Comparison of ENCODE assay signal across 8 mouse cellular contexts in genomic region chr11:82890342-82890762, GRCm38 (mm10). TPM values are rescaled to one million over a fixed set of nuclear protein-coding genes. Genes with fewer than 3 reads are reported as not detected.
A peak's percentile ranks its signal among the peaks of the same experiment; 100 is the strongest.
DNase-seq lines count a peak whose midpoint lies in the region; ATAC-seq lines count a peak whose summit lies in the region.

Gene Rad51d, minus strand, starts transcription at chr11:82890614.

- peak within 1 kb of the TSS; percentile 82 for H3K9ac ChIP-seq in hindbrain, embryonic 16.5 days (ENCODE audit: low read depth, low read length)

- H3K79me2 ChIP-seq in macrophage (ENCODE audit: inconsistent target): no peaks in the 10 kb centered on the region; the same call in 1 of the 2 replicates

- DNase-seq in T-cell, adult 2 months (ENCODE audit: low spot score): peak; percentile 91
- peak; percentile 95 to 96 for DNase-seq in cerebellum, postnatal 36 days
- peak; percentile 94 for DNase-seq in gastrocnemius, adult 18-20 months (ENCODE audit: low spot score)
- DNase-seq in left cerebral cortex, adult 18-20 months (ENCODE audit: low spot score in 2 of 2): peak; percentile 92 to 94
- DNase-seq in right cerebral cortex, adult 18-20 months: peak; percentile 91
- peak; percentile 81 for DNase-seq in urinary bladder, postnatal 10 days (ENCODE audit: low spot score)

- ATAC-seq in hindbrain, embryonic 16.5 days: peak; percentile 91

- H3K27me3 ChIP-seq in hindbrain, embryonic 16.5 days (replicated peaks; ENCODE audit: control insufficient read depth, insufficient read depth, low read length): peaks cover 8% of the 10 kb centered on the region; the same call in 1 of the 2 replicates

- 0% methylated on average over 22 of the region's 26 CpGs for WGBS in hindbrain, embryonic 16.5 days
- WGBS in macrophage (ENCODE audit: missing documents): under 1% methylated on average over 26 of the region's 26 CpGs

- peak within 1 kb of the TSS; percentile 42 for H3K27ac ChIP-seq in hindbrain, embryonic 16.5 days (ENCODE audit: low read depth, low read length)
- peak within 1 kb of the TSS; percentile 59 for H3K27ac ChIP-seq in macrophage

- no peaks in the 10 kb centered on the region for H3K36me3 ChIP-seq in hindbrain, embryonic 16.5 days (ENCODE audit: control insufficient read depth, insufficient read depth, low read length)
- no peaks in the 10 kb centered on the region for H3K36me3 ChIP-seq in macrophage (ENCODE audit: inconsistent target)

- H3K4me1 ChIP-seq in hindbrain, embryonic 16.5 days (ENCODE audit: control insufficient read depth, insufficient read depth, low read depth, low read length): peaks cover 17% of the 10 kb centered on the region

- H3K9me3 ChIP-seq in hindbrain, embryonic 16.5 days (ENCODE audit: control insufficient read depth, low read length): no peaks in the 10 kb centered on the region

- H3K4me2 ChIP-seq in hindbrain, embryonic 16.5 days (ENCODE audit: low read length): peak within 1 kb of the TSS; percentile 97

- peak within 1 kb of the TSS; percentile 74 for H3K4me3 ChIP-seq in hindbrain, embryonic 16.5 days (ENCODE audit: low read length)
- peak within 1 kb of the TSS; percentile 88 for H3K4me3 ChIP-seq in macrophage (ENCODE audit: inconsistent target)

RNA-seq across cellular contexts. Expression of gene Rad51d, which starts in this region (rescaled TPM):
- total RNA-seq in gastrocnemius, adult 18-20 months (2021): 1 to 10 TPM; 2.9 to 4.7 TPM
- polyA plus RNA-seq in hindbrain, embryonic 16.5 days (2015; fragmentation: Nextera tagmentation; extraction: Ambion mirVana): 11.9 and 12.9 TPM in 2 replicates
- 10 to 100 TPM; 17.5 to 21.0 TPM for total RNA-seq in left cerebral cortex, adult 18-20 months (2021)
- 10 to 100 TPM in 14 of 26 experiments, 1 to 10 TPM in 12; 2.7 to 28.2 (median 12.2) TPM for total RNA-seq in macrophage (2018; cell fraction: chromatin; rRNA removed)
- 10 to 100 TPM in 12 of 26 experiments, 1 to 10 TPM in 14; 3.4 to 12.7 (median 9.8) TPM for total RNA-seq in macrophage (2018; cell fraction: cytosol; rRNA removed)
- 10 to 100 TPM in 13 of 26 experiments, 1 to 10 TPM in 13; 3.7 to 23.6 (median 10.2) TPM for total RNA-seq in macrophage (2018; cell fraction: nucleus; rRNA removed)
- polyA plus RNA-seq in macrophage (2018): 6.3 to 8.1 TPM (median 7.7 TPM) in 3 replicates

Comparison
In these comparisons a context has a peak if more than half of its experiments do, and no peak if none do; other contexts are left out.
1. Peak in every context shown above with its lines: DNase-seq, ATAC-seq, H3K4me3 ChIP-seq and H3K27ac ChIP-seq.